Comparison of ENCODE assay signal across 9 mouse cellular contexts in the genomic region with DNA sequence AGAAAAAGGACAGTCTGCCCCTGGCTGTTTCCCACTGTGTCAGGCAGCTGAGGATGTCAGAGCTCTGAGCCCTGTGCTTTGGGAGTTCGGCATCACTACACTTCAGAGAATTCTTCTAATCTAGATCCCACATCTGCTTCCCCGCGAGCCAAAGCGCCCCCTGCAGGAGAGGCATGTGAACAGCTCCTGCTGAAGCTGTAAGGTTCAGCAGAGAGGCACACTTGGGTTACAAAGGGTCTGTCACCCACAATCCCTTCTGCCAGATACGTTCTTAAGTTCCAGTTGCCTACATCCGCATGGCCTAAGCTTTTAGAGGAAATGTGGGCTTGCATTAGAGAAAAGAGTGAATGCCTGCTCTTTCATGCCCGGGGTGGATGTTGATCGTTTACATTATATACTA.
A peak's percentile ranks its signal among the peaks of the same experiment; 100 is the strongest.
DNase-seq lines count a peak whose midpoint lies in the region; ATAC-seq and TF ChIP-seq lines count a peak whose summit lies in the region.
"Had no signal": no experiment of that assay in that cellular context is flagged by ENCODE, and none has a peak within 500 bp of the region (broad histone marks: within the 10 kb centered on the region; RNA-seq: fewer than 3 reads in every experiment).

No protein-coding gene starts in this region.

- WGBS in heart, embryonic 10.5 days: 63% methylated on average over 8 of the region's 8 CpGs
- 65% methylated on average over 8 of the region's 8 CpGs for WGBS in lung, embryonic 14.5 days

- peak; percentile 89 for DNase-seq in heart, adult 11 months
- no peak for DNase-seq in heart, embryonic 10.5 days (ENCODE audit: low spot score)
- no peak for DNase-seq in lung, embryonic 14.5 days
- no peak for DNase-seq in lung, postnatal 4 days
- peak; percentile 5 for DNase-seq in T-cell, adult 2 months (ENCODE audit: low spot score)
- peak; percentile 44 for DNase-seq in skeletal muscle tissue, adult 2 months (ENCODE audit: low read depth, low spot score)
- DNase-seq in layer of hippocampus, adult 11-12 months (ENCODE audit: low spot score): no peak
- DNase-seq: liver had no signal

- peak; percentile 39; the same call in 1 of the 2 replicates for TF ChIP-seq CTCF in lung, embryonic 14.5 days (IDR thresholded peaks at IDR 0.05; ENCODE audit: low read depth)

- H3K4me1 ChIP-seq in heart, embryonic 10.5 days: no peaks in the 10 kb centered on the region
- H3K4me1 ChIP-seq in lung, embryonic 14.5 days (ENCODE audit: insufficient read depth): no peaks in the 10 kb centered on the region

- H3K9me3 ChIP-seq in heart, embryonic 10.5 days: no peaks in the 10 kb centered on the region
- H3K9me3 ChIP-seq in lung, embryonic 14.5 days (ENCODE audit: low read depth, low read length): no peaks in the 10 kb centered on the region
- H3K9me3 ChIP-seq: embryonic facial prominence, embryonic 13.5 days had no signal

- no peaks in the 10 kb centered on the region for H3K27me3 ChIP-seq in heart, embryonic 10.5 days (ENCODE audit: insufficient read depth, poor library complexity, severe bottlenecking)
- H3K27me3 ChIP-seq in lung, embryonic 14.5 days (ENCODE audit: insufficient read depth, low read length): no peaks in the 10 kb centered on the region
- H3K27me3 ChIP-seq: embryonic facial prominence, embryonic 13.5 days had no signal

- no peaks in the 10 kb centered on the region for H3K36me3 ChIP-seq in heart, embryonic 10.5 days
- no peaks in the 10 kb centered on the region for H3K36me3 ChIP-seq in lung, embryonic 14.5 days (ENCODE audit: insufficient read depth)
- H3K36me3 ChIP-seq: embryonic facial prominence, embryonic 13.5 days had no signal

- no peak overlapping the region for H3K9ac ChIP-seq in lung, embryonic 14.5 days
- H3K9ac ChIP-seq: embryonic facial prominence, embryonic 13.5 days had no signal

- no peak overlapping the region; the same call in 1 of the 2 replicates for H3K27ac ChIP-seq in heart, embryonic 10.5 days
- no peak overlapping the region for H3K27ac ChIP-seq in lung, embryonic 14.5 days (ENCODE audit: low read depth)
- H3K27ac ChIP-seq: embryonic facial prominence, embryonic 13.5 days had no signal

- no peak overlapping the region for H3K4me3 ChIP-seq in heart, embryonic 10.5 days
- H3K4me3 ChIP-seq in lung, embryonic 14.5 days (ENCODE audit: low read depth, low read length): no peak overlapping the region
- H3K4me3 ChIP-seq: embryonic facial prominence, embryonic 13.5 days had no signal

- H3K4me2 ChIP-seq in lung, embryonic 14.5 days: no peak overlapping the region
- H3K4me2 ChIP-seq: embryonic facial prominence, embryonic 13.5 days had no signal

- ATAC-seq in lung, embryonic 14.5 days (ENCODE audit: insufficient read depth): no peak

Comparison
In these comparisons a context has a peak if more than half of its experiments do, and no peak if none do; other contexts are left out.
1. DNase-seq: peak in heart, adult 11 months (single experiment), T-cell, adult 2 months (single experiment) and skeletal muscle tissue, adult 2 months (single experiment); none in heart, embryonic 10.5 days (single experiment), lung, embryonic 14.5 days (single experiment), lung, postnatal 4 days (0 of 2) and layer of hippocampus, adult 11-12 months (single experiment).